In the genomic region with DNA sequence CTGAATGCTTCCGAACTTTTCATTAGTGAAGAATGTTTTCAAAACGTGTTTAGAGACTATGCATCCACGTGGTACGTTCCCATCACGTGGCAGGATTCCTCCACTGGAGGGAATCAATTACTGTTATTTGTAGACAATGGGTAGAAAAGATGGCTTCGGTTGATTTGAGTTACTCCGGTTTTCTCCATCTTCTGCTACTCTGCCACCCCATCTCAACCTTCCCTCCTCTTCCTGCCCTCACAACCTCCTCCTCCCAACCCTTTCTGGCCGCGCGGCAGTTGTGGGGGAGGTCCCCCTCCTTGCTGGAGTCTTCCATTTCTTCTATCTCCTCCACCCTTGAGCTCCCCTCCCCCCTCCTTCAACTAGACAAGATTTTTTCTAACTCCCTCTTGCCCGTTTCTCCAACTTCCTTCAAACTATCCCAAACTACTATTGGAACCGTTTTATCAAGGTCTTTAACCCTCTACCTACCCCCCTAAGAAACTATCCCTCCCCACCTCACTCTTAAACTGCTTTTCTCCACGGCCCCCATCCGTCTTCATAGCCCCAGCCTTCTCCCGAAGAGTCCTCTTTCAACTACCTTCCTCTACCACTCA, we compare ENCODE assay signal across 8 mouse cellular contexts. TPM values are rescaled to one million over a fixed set of nuclear protein-coding genes. Genes with fewer than 3 reads are reported as not detected.
A peak's percentile ranks its signal among the peaks of the same experiment; 100 is the strongest.
DNase-seq lines count a peak whose midpoint lies in the region; ATAC-seq and TF ChIP-seq lines count a peak whose summit lies in the region.

No protein-coding gene starts in this region.

- H3K4me1 ChIP-seq in heart, postnatal 0 days (ENCODE audit: control insufficient read depth, insufficient read depth), result peaks cover 13% of the 10 kb centered on the region
- H3K4me1 ChIP-seq in liver, embryonic 11.5 days (replicated peaks; ENCODE audit: control insufficient read depth, insufficient read depth, low read length), result peaks cover 18% of the 10 kb centered on the region
- H3K4me1 ChIP-seq in neural tube, embryonic 11.5 days (ENCODE audit: control insufficient read depth, insufficient read depth, low read length), result 0 out of 2 replicates have a peak, but pooled peaks cover 5% of the 10 kb centered on the region

- TF ChIP-seq EP300 in heart, postnatal 0 days (IDR thresholded peaks at IDR 0.05; ENCODE audit: low read depth), result no peak

- peaks cover 24% of the 10 kb centered on the region for H3K36me3 ChIP-seq in heart, postnatal 0 days (replicated peaks; ENCODE audit: control insufficient read depth, insufficient read depth, low read length)
- H3K36me3 ChIP-seq in liver, embryonic 11.5 days (ENCODE audit: control insufficient read depth, insufficient read depth, low read length), result peaks cover 13% of the 10 kb centered on the region; the same call in 1 of the 2 replicates
- H3K36me3 ChIP-seq in neural tube, embryonic 11.5 days (ENCODE audit: control insufficient read depth, insufficient read depth, low read length), result no peaks in the 10 kb centered on the region; the same call in 1 of the 2 replicates

- peak overlapping the region; percentile 74 for H3K4me2 ChIP-seq in heart, postnatal 0 days (ENCODE audit: low read depth, low read length)
- peak overlapping the region; percentile 79 for H3K4me2 ChIP-seq in liver, embryonic 11.5 days
- peak overlapping the region; percentile 51 for H3K4me2 ChIP-seq in neural tube, embryonic 11.5 days (ENCODE audit: low read depth)

- no peak for TF ChIP-seq CTCF in heart, postnatal 0 days (IDR thresholded peaks at IDR 0.05; ENCODE audit: low read depth)

- WGBS in heart, postnatal 0 days, result under 1% methylated on average over 15 of the region's 15 CpGs
- WGBS in liver, embryonic 11.5 days, result under 1% methylated on average over 15 of the region's 15 CpGs
- WGBS in neural tube, embryonic 11.5 days, result 1% methylated on average over 15 of the region's 15 CpGs

- peak; percentile 55 for ATAC-seq in common myeloid progenitor, adult 5-6 weeks (replicated peaks; ENCODE audit: low read depth, poor library complexity, severe bottlenecking)
- no peak for ATAC-seq in heart, postnatal 0 days (ENCODE audit: insufficient read depth, low read depth)
- 0 out of 2 replicates have a peak, but pooled peaks have one; percentile 18 for ATAC-seq in liver, embryonic 11.5 days (replicated peaks; ENCODE audit: low FRiP score)
- ATAC-seq in neural tube, embryonic 11.5 days (ENCODE audit: insufficient read depth, low FRiP score, low TSS enrichment), result no peak; the same call in 1 of the 2 replicates

- H3K27ac ChIP-seq in heart, postnatal 0 days (ENCODE audit: low read depth), result peak overlapping the region; percentile 96
- peak overlapping the region; percentile 92 for H3K27ac ChIP-seq in liver, embryonic 11.5 days (ENCODE audit: low read depth, low read length)
- H3K27ac ChIP-seq in neural tube, embryonic 11.5 days (ENCODE audit: low read depth, low read length), result peak overlapping the region; percentile 94

- no peaks in the 10 kb centered on the region for H3K9me3 ChIP-seq in heart, postnatal 0 days (replicated peaks; ENCODE audit: control insufficient read depth, low read length)
- no peaks in the 10 kb centered on the region for H3K9me3 ChIP-seq in liver, embryonic 11.5 days (ENCODE audit: control insufficient read depth, low read length)
- no peaks in the 10 kb centered on the region for H3K9me3 ChIP-seq in neural tube, embryonic 11.5 days (ENCODE audit: control insufficient read depth, low read length)

- peak; percentile 26 for DNase-seq in urinary bladder, postnatal 25 days (ENCODE audit: low spot score)
- DNase-seq in urinary bladder, adult 18-20 months (ENCODE audit: low spot score in 2 of 2), result no peak
- peak; percentile 63 for DNase-seq in heart, postnatal 0 days (ENCODE audit: low spot score)
- DNase-seq in liver, embryonic 11.5 days (ENCODE audit: low spot score), result peak; percentile 72
- DNase-seq in neural tube, embryonic 11.5 days (ENCODE audit: low spot score), result peak; percentile 51
- no peak for DNase-seq in layer of hippocampus, adult 9-11 months
- no peak for DNase-seq in left cerebral cortex, adult 18-20 months (ENCODE audit: low spot score in 2 of 2)

- H3K27me3 ChIP-seq in heart, postnatal 0 days (ENCODE audit: control insufficient read depth, insufficient read depth, low read length), result no peaks in the 10 kb centered on the region
- H3K27me3 ChIP-seq in liver, embryonic 11.5 days (replicated peaks; ENCODE audit: control insufficient read depth, insufficient read depth, low read length), result no peaks in the 10 kb centered on the region
- no peaks in the 10 kb centered on the region for H3K27me3 ChIP-seq in neural tube, embryonic 11.5 days (ENCODE audit: control insufficient read depth, insufficient read depth, low read length)

- H3K9ac ChIP-seq in heart, postnatal 0 days (replicated peaks; ENCODE audit: low read depth, low read length), result peak overlapping the region; percentile 89
- H3K9ac ChIP-seq in liver, embryonic 11.5 days (ENCODE audit: low read depth, low read length), result peak overlapping the region; percentile 98
- H3K9ac ChIP-seq in neural tube, embryonic 11.5 days (ENCODE audit: low read length), result peak overlapping the region; percentile 98

- peak overlapping the region; percentile 85 for H3K4me3 ChIP-seq in heart, postnatal 0 days (ENCODE audit: low read depth, low read length)
- H3K4me3 ChIP-seq in liver, embryonic 11.5 days (ENCODE audit: low read depth, low read length), result peak overlapping the region; percentile 93
- H3K4me3 ChIP-seq in neural tube, embryonic 11.5 days (ENCODE audit: low read depth, low read length), result peak overlapping the region; percentile 96

RNA-seq across cellular contexts. Expression of gene Utp4, which starts 1.1 kb away (rescaled TPM):
- 50.2 and 57.4 TPM in 2 replicates for total RNA-seq in common myeloid progenitor, adult 5-6 weeks (2017)
- 18.9 and 30.6 TPM in 2 replicates for total RNA-seq in heart, postnatal 0 days (2014; rRNA removed; ENCODE audit: low replicate concordance)
- polyA plus RNA-seq in heart, postnatal 0 days (2015; fragmentation: Nextera tagmentation; extraction: Ambion mirVana), result 26.0 and 29.1 TPM in 2 replicates
- 111 and 120 TPM in 2 replicates for polyA plus RNA-seq in liver, embryonic 11.5 days (2014; fragmentation: Nextera tagmentation; extraction: Ambion mirVana)
- polyA plus RNA-seq in neural tube, embryonic 11.5 days (2014; fragmentation: Nextera tagmentation; extraction: Ambion mirVana), result 71.7 and 80.0 TPM in 2 replicates
- 10 to 100 TPM; 36.9 to 40.8 TPM for total RNA-seq in left cerebral cortex, adult 18-20 months (2021)

RNA-seq across cellular contexts. Expression of gene Has3, which starts 22.3 kb away (rescaled TPM):
- 1.4 and 2.5 TPM in 2 replicates for total RNA-seq in common myeloid progenitor, adult 5-6 weeks (2017)
- 2.5 and 4.6 TPM in 2 replicates for total RNA-seq in heart, postnatal 0 days (2014; rRNA removed; ENCODE audit: low replicate concordance)
- 0.11 and 0.14 TPM in 2 replicates for polyA plus RNA-seq in heart, postnatal 0 days (2015; fragmentation: Nextera tagmentation; extraction: Ambion mirVana)
- polyA plus RNA-seq in liver, embryonic 11.5 days (2014; fragmentation: Nextera tagmentation; extraction: Ambion mirVana), result 0.07 and 0.09 TPM in 2 replicates
- 0.09 and 0.28 TPM in 2 replicates for polyA plus RNA-seq in neural tube, embryonic 11.5 days (2014; fragmentation: Nextera tagmentation; extraction: Ambion mirVana)
- total RNA-seq in left cerebral cortex, adult 18-20 months (2021), result 1 to 10 TPM; 1.1 to 2.0 TPM

RNA-seq across cellular contexts. Expression of gene Sntb2, which starts 43.2 kb away (rescaled TPM):
- 1.9 and 4.1 TPM in 2 replicates for total RNA-seq in common myeloid progenitor, adult 5-6 weeks (2017)
- 19.2 and 21.2 TPM in 2 replicates for total RNA-seq in heart, postnatal 0 days (2014; rRNA removed; ENCODE audit: low replicate concordance)
- 8.5 and 9.5 TPM in 2 replicates for polyA plus RNA-seq in heart, postnatal 0 days (2015; fragmentation: Nextera tagmentation; extraction: Ambion mirVana)
- 4.2 and 4.9 TPM in 2 replicates for polyA plus RNA-seq in liver, embryonic 11.5 days (2014; fragmentation: Nextera tagmentation; extraction: Ambion mirVana)
- 6.3 and 7.7 TPM in 2 replicates for polyA plus RNA-seq in neural tube, embryonic 11.5 days (2014; fragmentation: Nextera tagmentation; extraction: Ambion mirVana)
- total RNA-seq in left cerebral cortex, adult 18-20 months (2021), result 10 to 100 TPM; 20.8 to 21.3 TPM

Comparison
In these comparisons a context has a peak if more than half of its experiments do, and no peak if none do; other contexts are left out.
1. DNase-seq: peak in urinary bladder, postnatal 25 days (single experiment), heart, postnatal 0 days (single experiment), liver, embryonic 11.5 days (single experiment) and neural tube, embryonic 11.5 days (single experiment); none in urinary bladder, adult 18-20 months (0 of 2), layer of hippocampus, adult 9-11 months (single experiment) and left cerebral cortex, adult 18-20 months (0 of 2).
2. ATAC-seq: peak in common myeloid progenitor, adult 5-6 weeks (single experiment) and liver, embryonic 11.5 days (single experiment); none in heart, postnatal 0 days (single experiment) and neural tube, embryonic 11.5 days (single experiment).
3. Peak in every context shown above with its lines, with median percentiles within 50 percentile points of each other: H3K27ac ChIP-seq, H3K4me2 ChIP-seq, H3K4me3 ChIP-seq and H3K9ac ChIP-seq.